Mouse (Mus musculus) lung, embryonic 16.5 days (tissue): ENCODE data around the gene Nags. TPM values are rescaled to one million over a fixed set of nuclear protein-coding genes. Genes with fewer than 3 reads are reported as not detected.

ENCODE experiments used
- ATAC-seq: fragments of 200-750 bp; cut with Nextera tagmentation; 2 replicates; pipeline ENCODE4 v1.8.0; 2017; ENCODE audit warnings: low read depth, mild to moderate bottlenecking, moderate library complexity
- H3K27ac ChIP-seq: fragments of 300-500 bp; sonication (generic); 2 replicates; pipeline ENCODE4 v1.5.1; 2014; ENCODE audit warnings: mild to moderate bottlenecking, control low read depth, low read length
- H3K27me3 ChIP-seq: fragments of 300-500 bp; sonication (generic); 2 replicates; pipeline ENCODE4 v1.6.1; 2014; ENCODE audit warnings: low read depth, low read length, mixed read lengths; ENCODE audit not compliant: control insufficient read depth, insufficient read depth
- H3K36me3 ChIP-seq: fragments of 300-500 bp; sonication (generic); 2 replicates; pipeline ENCODE4 v1.6.1; 2014; ENCODE audit warnings: low read length; ENCODE audit not compliant: control insufficient read depth, insufficient read depth
- H3K4me1 ChIP-seq: fragments of 300-500 bp; sonication (generic); replicated peaks from 2 replicates; pipeline ENCODE4 v1.6.1; 2014; ENCODE audit warnings: low read length, mixed read lengths; ENCODE audit not compliant: control insufficient read depth, insufficient read depth
- H3K4me2 ChIP-seq: fragments of 300-500 bp; sonication (generic); 2 replicates; pipeline ENCODE4 v1.6.1; 2014; ENCODE audit warnings: low read depth, low read length, control low read depth
- H3K4me3 ChIP-seq: fragments of 300-500 bp; sonication (generic); 2 replicates; pipeline ENCODE4 v1.5.1; 2014; ENCODE audit warnings: mild to moderate bottlenecking, low read length, control low read depth
- H3K9ac ChIP-seq: fragments of 300-500 bp; sonication (generic); 2 replicates; pipeline ENCODE4 v1.6.1; 2014; ENCODE audit warnings: low read length, control low read depth
- H3K9me3 ChIP-seq: fragments of 300-500 bp; sonication (generic); 2 replicates; pipeline ENCODE4 v1.6.1; 2016; ENCODE audit warnings: low read length; ENCODE audit not compliant: control insufficient read depth
- WGBS: fragments of 180-500 bp; shearing (Covaris S2); extraction: QIAGEN DNeasy Blood & Tissue Kit; methylation state at CpG from one replicate; pipeline ENCODE4 v1.1.7; 2014; 5-methylcytosine and 5-hydroxymethylcytosine counted together
- polyA plus RNA-seq: library from polyadenylated mRNA; unstranded; fragments of >200 nt; fragmentation: Nextera tagmentation; extraction: Ambion mirVana; gene quantifications from 2 replicates; pipeline ENCODE4 v1.2.1, GENCODE M21; 2015

Nags gene
- polyA plus RNA-seq: 0.73 and 1.5 TPM in 2 replicates

- H3K27ac ChIP-seq: no peak within 1 kb of the TSS
- H3K27me3 ChIP-seq: peaks cover 56% of the 10 kb centered on the region
- peak within 1 kb of the TSS; percentile 39; the same call in 1 of the 2 replicates for H3K9ac ChIP-seq
- H3K4me1 ChIP-seq: peaks cover 10% of the 10 kb centered on the region; the same call in 1 of the 2 replicates
- peak within 1 kb of the TSS; percentile 38 for H3K4me3 ChIP-seq
- no peaks in the 10 kb centered on the region for H3K36me3 ChIP-seq
- no peaks in the 10 kb centered on the region for H3K9me3 ChIP-seq
- 1% methylated on average over 50 of the region's 50 CpGs for WGBS
- no peak for ATAC-seq
- H3K4me2 ChIP-seq: peak within 1 kb of the TSS; percentile 59
Observed at GRCm38 (mm10) chr11:102145471-102146001, at the start of gene Nags. Gene Nags, plus strand, starts transcription at chr11:102145513.

GRCm38 (mm10) chr11:102095676-102096075, 49.6 kb upstream of the Nags start:
- H3K9ac ChIP-seq: no peak overlapping the region
- peaks cover 4% of the 10 kb centered on the region; the same call in 1 of the 2 replicates for H3K4me1 ChIP-seq
- H3K4me2 ChIP-seq: no peak overlapping the region
- no peak overlapping the region for H3K27ac ChIP-seq
- H3K27me3 ChIP-seq: peaks cover 4% of the 10 kb centered on the region; the same call in 1 of the 2 replicates
- H3K36me3 ChIP-seq: no peaks in the 10 kb centered on the region
- WGBS: 71% methylated on average over 3 of the region's 3 CpGs
- no peak overlapping the region for H3K4me3 ChIP-seq
- ATAC-seq: no peak
- no peaks in the 10 kb centered on the region for H3K9me3 ChIP-seq

DNA sequence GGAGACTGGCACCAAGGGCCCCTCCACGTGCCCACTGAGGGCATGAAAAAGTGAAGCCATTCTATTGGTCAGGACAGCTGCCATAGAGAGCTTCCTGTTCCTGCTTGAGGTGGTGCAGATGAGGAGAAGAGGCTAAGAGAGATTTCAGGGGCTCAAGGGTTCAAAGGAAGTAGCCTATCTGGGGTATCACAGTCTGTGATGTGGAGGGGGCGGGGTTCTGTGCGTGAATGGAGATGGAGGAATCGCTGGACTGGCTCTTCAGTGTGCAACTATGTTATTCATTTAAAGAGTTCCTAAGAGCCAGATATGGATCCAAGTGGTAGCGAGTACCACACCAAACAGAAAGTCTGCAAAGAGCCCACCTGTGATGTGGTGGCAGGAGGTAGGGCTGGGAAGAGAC, 48.9 kb upstream of the Nags start:
- H3K36me3 ChIP-seq: no peaks in the 10 kb centered on the region
- WGBS: 58% methylated on average over 5 of the region's 5 CpGs
- peaks cover 4% of the 10 kb centered on the region; the same call in 1 of the 2 replicates for H3K4me1 ChIP-seq
- no peak overlapping the region for H3K9ac ChIP-seq
- no peaks in the 10 kb centered on the region for H3K9me3 ChIP-seq
- no peak overlapping the region for H3K27ac ChIP-seq
- H3K27me3 ChIP-seq: peaks cover 4% of the 10 kb centered on the region; the same call in 1 of the 2 replicates
- H3K4me3 ChIP-seq: peak overlapping the region; percentile 21; the same call in 1 of the 2 replicates
- peak overlapping the region; percentile 44 for H3K4me2 ChIP-seq
- ATAC-seq: no peak

DNA sequence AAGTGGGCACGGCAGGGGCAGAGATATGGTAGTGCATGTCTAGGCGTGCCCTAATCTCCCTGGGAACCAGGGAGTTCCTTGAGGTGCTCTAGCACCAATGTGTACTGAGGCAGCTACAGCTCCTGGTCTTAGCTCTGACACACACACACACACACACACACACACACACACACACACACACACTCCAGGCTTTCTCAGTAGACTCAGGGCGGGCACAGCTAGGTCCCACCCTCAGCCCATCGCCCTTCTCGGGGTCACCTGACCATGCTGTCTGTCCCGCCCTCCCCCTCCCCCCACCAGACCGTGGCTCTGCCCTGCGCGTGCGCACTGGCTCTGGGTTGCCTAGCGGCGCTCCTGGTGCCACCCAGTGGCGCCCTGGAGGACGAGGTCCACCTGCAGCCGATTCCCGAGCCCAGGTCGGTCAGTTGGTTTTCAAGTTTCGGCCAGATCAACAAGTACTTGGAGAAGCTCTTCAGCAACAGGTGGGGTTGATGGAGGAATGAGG, 48.4 kb upstream of the Nags start:
- H3K4me3 ChIP-seq: peak overlapping the region; percentile 21; the same call in 1 of the 2 replicates
- H3K27me3 ChIP-seq: peaks cover 4% of the 10 kb centered on the region; the same call in 1 of the 2 replicates
- H3K4me1 ChIP-seq: peaks cover 4% of the 10 kb centered on the region; the same call in 1 of the 2 replicates
- peak; percentile 92 for ATAC-seq
- H3K9me3 ChIP-seq: no peaks in the 10 kb centered on the region
- H3K36me3 ChIP-seq: no peaks in the 10 kb centered on the region
- H3K4me2 ChIP-seq: peak overlapping the region; percentile 44
- peak overlapping the region; percentile 43 for H3K9ac ChIP-seq
- WGBS: 3% methylated on average over 17 of the region's 18 CpGs
- no peak overlapping the region for H3K27ac ChIP-seq

DNA sequence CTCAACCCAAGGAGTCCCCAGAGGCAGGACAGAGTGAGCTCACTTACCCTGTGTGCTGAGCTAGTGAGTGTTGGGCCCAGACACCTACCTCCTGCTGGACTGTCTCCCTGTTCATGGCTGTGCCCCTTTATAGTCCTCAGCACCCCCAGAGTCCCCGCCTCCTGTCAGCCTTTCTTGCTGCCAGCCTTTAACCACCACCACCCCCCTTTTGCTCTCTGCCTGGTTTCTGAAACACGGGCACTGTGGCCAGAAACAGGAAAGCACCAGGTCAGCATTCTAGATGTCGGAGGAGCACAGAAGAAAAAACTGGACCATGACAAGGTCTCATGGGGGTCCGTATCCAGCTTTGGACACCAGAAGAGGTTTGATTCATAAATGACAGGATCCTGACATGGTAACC, 44.1 kb upstream of the Nags start, which contains the start of gene Ppy:
Gene Ppy (minus strand): TSS at position 101 of the 400 bp plus-strand sequence.
- Histone ChIP-seq H3K4me1 (peaks cover 7% of the 10 kb centered on the region), H3K9me3 (no peaks in the 10 kb centered on the region), H3K27me3 (peaks cover 21% of the 10 kb centered on the region), H3K27ac (no peak within 1 kb of the TSS), H3K4me2 (no peak within 1 kb of the TSS), H3K9ac (no peak within 1 kb of the TSS), H3K36me3 (no peaks in the 10 kb centered on the region), H3K4me3 (no peak within 1 kb of the TSS)
- no peak for ATAC-seq
- 66% methylated on average over 4 of the region's 4 CpGs for WGBS

GRCm38 (mm10) chr11:102102485-102103258, 42.6 kb upstream of the Nags start:
- no peaks in the 10 kb centered on the region for H3K36me3 ChIP-seq
- no peak overlapping the region for H3K4me2 ChIP-seq
- WGBS: 15% methylated on average over 17 of the region's 17 CpGs
- H3K27me3 ChIP-seq: peaks cover 35% of the 10 kb centered on the region
- no peak overlapping the region for H3K9ac ChIP-seq
- peaks cover 2% of the 10 kb centered on the region; the same call in 1 of the 2 replicates for H3K4me1 ChIP-seq
- ATAC-seq: peak; percentile 61; the same call in 1 of the 2 replicates
- no peaks in the 10 kb centered on the region for H3K9me3 ChIP-seq
- no peak overlapping the region for H3K27ac ChIP-seq
- no peak overlapping the region for H3K4me3 ChIP-seq

- no peak for ATAC-seq
- Histone ChIP-seq H3K27me3 (peaks cover 46% of the 10 kb centered on the region), H3K9ac (no peak overlapping the region), H3K27ac (no peak overlapping the region), H3K4me3 (peak overlapping the region; percentile 20; the same call in 1 of the 2 replicates), H3K36me3 (no peaks in the 10 kb centered on the region), H3K4me1 (peaks cover 2% of the 10 kb centered on the region; the same call in 1 of the 2 replicates), H3K9me3 (no peaks in the 10 kb centered on the region), H3K4me2 (peak overlapping the region; percentile 33; the same call in 1 of the 2 replicates)
- WGBS: under 1% methylated on average over 21 of the region's 21 CpGs
Observed at GRCm38 (mm10) chr11:102106911-102107310, 38.4 kb upstream of the Nags start.

DNA sequence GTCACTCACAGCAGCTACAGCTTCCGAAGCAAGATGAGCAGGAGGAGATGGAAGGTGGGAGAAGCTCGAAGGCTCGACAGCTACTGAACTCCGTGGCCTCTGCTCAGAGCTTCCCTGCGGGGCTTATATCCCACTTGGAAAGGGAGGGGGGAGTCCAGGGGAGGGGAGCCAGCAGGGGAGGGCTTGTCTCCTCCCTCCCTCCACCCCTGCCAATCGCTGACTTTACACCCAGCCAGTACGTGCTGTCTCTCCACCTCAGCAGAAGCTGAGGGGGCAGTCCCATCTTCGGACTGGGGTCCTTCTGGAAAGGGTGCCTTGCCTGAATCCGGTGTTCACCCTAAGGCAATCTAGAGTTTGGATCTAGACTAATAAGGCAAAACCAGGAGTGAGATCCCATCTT, 37.6 kb upstream of the Nags start, which contains the start of gene Pyy:
Gene Pyy (minus strand): TSS at position 101 of the 400 bp plus-strand sequence.
- peak within 1 kb of the TSS; percentile 20; the same call in 1 of the 2 replicates for H3K4me3 ChIP-seq
- H3K4me1 ChIP-seq: no peaks in the 10 kb centered on the region
- H3K9me3 ChIP-seq: no peaks in the 10 kb centered on the region
- no peaks in the 10 kb centered on the region for H3K36me3 ChIP-seq
- peak within 1 kb of the TSS; percentile 33; the same call in 1 of the 2 replicates for H3K4me2 ChIP-seq
- ATAC-seq: no peak
- WGBS: 9% methylated on average over 9 of the region's 9 CpGs
- peaks cover 45% of the 10 kb centered on the region for H3K27me3 ChIP-seq
- H3K27ac ChIP-seq: no peak within 1 kb of the TSS
- H3K9ac ChIP-seq: no peak within 1 kb of the TSS

GRCm38 (mm10) chr11:102111576-102111975, 33.7 kb upstream of the Nags start:
- 62% methylated on average over 5 of the region's 5 CpGs for WGBS
- ATAC-seq: no peak
- Histone ChIP-seq H3K36me3 (no peaks in the 10 kb centered on the region), H3K4me1 (no peaks in the 10 kb centered on the region), H3K4me2 (no peak overlapping the region), H3K27ac (no peak overlapping the region), H3K4me3 (no peak overlapping the region), H3K9ac (no peak overlapping the region), H3K27me3 (peaks cover 26% of the 10 kb centered on the region), H3K9me3 (no peaks in the 10 kb centered on the region)
